Mouse (Mus musculus): ENCODE results near the gene Scnn1a.

GRCm38 (mm10) chr6:125363021-125363420 lies 42.6 kb downstream of the Scnn1a start:
- TF ChIP-seq POLR2A (IDR thresholded peaks at IDR 0.05; ENCODE audit: borderline replicate concordance, insufficient read depth, low read length) (no peak), CTCF (IDR thresholded peaks at IDR 0.05; ENCODE audit: borderline replicate concordance, insufficient read depth, low read depth, low read length) (no peak)

Data from cerebellum, adult 2 months (tissue).